Mouse (Mus musculus) neural tube, embryonic 10.5 days (tissue): ENCODE measurements around the gene Asic2.

Experiments
- DNase-seq: peaks from one replicate; pipeline ENCODE4 v3.0.0-alpha.2; 2017; ENCODE audit warnings: low spot score; ENCODE audit errors: extremely low spot score

Gene Asic2

DNA sequence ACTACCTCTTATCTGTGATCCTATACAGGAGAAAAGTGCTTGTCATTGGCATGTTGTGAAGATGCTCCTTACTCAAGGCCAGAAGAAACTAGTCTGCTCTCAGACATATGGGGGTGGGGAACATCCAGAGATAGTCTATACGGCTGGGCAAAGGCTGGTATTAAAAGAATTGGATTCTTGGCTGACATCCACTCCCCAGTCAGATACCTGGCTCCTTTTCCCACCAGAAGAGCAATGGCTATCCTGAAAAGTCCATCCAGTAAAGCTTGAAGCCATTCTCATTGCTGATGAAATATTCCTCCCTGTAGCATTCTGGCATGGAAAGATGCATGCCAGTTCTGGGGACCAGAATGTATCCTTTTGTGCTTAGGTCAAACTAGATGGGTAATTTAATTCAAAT lies 218.2 kb downstream of the Asic2 start:
- no peak for DNase-seq

DNA sequence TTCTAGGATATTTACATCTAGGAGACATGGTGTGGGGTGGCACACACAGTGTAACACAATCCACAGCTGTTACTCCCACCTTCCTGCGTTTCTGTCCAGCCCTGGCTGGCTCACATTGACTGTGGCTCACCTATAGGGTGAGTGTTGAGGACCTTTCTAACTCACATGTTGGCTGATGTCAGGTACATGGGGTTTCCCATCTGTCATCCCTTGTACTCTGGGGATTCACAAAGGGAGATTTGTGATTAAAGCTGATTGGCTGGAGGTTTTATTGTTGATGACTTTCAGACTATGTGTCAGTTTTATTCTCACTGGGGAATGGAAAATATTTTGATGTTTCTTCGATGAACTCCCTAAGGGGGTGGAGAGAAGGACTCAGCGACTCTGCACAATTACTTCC lies 229.3 kb downstream of the Asic2 start:
- no peak for DNase-seq

DNA sequence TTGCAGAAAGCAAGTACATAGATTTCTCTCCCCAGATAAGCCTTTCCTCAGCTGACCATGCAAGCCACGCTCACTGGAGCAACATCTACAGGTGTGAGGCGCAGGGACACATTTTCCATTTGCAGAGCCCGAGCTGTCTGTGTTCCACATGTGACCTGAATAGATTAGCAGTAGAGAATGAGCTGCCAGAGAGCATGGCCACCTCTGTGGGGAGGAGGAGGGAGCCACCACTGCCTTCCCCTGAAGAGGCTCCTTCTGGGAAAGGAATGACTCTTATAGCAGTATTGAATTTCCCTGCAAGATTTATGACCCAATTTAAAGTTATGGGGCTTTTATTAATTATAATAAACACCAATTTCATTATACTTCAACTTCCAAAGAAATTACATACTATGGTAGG lies 230.5 kb downstream of the Asic2 start:
- no peak for DNase-seq

DNA sequence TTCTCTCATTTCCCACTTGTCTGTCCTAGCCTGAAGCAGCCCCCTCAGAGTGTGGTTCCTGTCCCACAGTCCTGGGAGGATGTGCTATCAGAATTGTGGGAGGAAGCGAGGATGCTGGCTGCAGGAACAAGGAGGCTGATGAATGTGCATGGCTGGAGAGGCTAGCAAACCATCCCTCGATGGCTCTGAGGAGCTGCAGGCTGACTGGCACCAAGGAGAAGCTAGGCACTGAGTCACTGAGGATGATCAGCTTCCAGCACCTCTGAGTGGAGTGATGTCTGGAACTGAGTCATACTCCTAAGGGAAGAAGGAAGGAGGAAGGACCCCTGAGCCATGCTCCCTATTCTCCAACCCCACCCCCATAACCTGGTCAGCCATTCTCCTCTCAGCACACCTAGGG lies 246.2 kb downstream of the Asic2 start:
- no peak for DNase-seq

DNA sequence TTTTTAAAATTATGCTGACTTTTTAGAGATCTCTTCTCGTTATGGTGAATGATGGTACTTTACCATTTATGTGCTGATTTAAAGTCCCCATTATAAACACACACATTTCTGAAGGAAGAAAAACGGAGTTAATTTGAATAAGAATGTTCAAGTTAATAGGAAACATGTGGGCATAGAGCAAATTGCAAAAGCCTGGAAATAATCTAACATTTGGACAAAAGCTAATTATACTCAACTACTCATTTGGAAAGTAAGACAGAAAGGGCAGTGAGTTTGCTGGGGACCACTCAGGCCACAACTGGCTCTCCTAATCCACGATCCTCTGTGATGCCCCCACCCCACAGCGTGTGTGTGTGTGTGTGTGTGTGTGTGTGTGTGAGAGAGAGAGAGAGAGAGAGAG lies 253.5 kb downstream of the Asic2 start:
- no peak for DNase-seq

DNA sequence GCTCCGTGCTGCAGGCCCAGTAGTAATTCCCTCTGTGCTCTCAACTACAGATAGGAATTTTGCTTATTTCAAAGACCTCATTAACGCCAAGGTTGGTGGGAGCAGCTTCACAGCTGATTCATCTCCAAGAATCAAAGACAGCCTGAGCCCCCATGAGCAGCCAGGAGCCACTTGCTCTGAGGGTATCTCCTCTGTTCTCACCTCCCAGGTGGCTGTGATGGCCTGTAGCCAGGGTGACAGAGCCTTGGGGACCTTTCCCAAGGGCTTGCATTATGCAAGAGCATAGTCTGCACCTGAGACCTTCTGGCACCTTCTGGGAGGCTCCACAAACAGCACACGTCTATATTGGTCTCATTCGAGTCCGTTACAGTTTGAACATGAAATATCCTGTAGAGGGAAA lies 261.3 kb downstream of the Asic2 start:
- DNase-seq: no peak

DNA sequence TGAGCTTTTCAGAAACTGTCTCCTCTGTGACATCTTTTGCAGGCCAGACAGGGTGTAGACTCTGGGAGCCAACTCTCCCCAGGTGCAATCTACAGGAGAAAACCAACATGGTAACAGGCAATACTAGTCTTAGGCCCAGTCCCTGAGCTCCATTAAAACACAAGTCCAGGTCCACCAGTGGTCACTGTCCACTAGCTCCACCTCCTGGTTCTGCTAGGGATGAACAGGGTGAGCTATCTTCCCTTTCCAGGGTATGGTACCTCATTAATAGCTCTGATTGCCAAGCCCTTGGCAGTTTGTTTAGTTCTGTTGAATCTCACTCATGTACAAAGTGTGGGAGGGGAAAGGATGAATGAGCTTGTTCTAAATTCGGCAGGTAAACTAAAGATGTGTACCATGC lies 270.2 kb downstream of the Asic2 start:
- no peak for DNase-seq

DNA sequence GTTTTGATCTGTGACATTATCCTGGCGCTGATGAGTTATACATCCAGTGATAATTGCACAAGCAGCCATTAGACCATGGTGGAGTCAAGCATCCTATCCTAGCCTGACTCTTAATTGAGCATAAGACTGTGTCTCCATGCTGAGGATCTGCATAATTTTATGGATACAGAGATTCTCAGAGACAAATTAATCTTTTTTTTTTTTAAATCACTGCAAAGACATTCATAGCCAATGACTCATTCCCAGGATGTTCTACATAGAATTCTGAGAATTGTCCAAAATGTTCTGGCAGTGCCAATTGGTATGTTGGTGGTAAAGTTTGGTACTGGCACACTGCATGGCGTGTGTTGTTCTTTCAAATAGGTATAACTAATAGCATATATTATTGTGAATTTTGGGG lies 272.8 kb downstream of the Asic2 start:
- DNase-seq: no peak

DNA sequence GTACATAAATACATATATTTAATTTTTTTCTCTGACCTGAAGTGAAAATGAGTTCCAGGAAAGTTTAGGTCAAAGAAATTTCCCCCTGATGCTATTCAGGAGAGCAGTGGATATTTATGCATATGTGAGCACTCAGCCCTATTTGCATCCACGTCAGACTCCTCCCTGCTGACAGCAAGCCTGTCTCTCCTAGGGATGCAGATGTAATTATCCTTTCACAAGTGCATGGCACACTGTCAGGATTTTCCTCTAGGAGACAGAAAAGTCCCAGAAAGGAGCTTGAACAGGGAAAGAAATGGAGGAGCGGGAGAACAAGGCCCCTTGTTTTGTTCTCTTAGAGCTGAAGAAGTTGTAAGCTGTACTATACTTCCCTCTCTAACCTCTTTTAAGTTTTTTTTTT lies 287.7 kb downstream of the Asic2 start:
- DNase-seq: no peak

DNA sequence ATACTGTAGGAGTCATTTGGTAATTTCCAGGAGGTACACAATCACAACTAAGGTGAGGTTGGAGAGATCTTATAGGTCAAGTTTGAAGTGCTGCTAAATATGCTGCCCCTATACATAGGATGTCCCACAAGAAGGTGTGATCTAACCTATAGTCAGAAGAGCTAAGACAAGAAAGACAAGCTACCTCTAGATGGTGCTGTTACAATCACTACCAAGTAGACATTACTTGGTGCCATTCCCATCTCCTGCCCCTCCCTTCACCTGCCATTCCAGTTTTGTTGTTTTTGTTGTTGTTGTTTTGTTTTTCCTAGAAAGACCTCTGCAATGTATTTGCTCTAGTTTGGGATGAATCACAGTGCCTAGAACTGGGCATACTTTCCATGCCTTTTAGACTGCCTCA lies 296.5 kb downstream of the Asic2 start:
- no peak for DNase-seq

DNA sequence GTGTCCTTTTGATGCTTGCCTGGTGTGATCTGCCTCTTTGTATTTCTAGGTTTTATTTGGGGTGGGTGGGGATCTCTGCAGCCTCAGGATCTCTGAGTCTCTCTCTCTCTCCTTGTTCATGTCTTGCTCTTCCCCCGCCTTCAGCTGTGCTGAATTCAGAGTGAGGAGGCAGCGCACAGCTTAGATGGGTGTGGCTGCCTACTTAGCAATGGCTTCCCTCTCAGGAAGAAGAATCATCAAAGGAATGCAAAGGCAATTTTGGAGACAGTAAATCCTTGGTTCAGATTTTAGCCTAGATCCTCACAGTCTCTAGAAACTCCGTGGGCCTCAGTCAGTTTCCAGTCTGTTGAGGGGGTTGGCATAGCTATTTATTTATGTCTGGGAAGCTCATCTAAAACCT lies 297.8 kb downstream of the Asic2 start:
- no peak for DNase-seq

DNA sequence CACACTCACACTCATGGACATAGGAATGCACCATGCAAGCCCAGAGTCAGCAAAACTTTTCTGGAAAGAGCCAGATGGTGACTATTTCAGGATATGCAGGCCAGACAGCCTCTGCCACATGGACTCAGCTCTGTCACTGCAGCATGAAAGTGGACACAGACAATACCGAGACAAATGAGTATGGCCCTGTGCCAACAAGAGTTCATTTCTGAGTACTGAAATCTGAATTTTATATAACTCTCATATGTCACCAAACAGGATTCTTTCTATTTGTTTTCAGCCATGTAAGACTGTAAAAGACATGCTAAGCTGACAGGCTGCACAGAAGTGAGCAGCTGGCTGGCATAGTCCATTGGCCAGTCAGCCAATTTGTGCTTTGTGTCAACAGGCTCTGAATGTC lies 309.4 kb downstream of the Asic2 start:
- no peak for DNase-seq

DNA sequence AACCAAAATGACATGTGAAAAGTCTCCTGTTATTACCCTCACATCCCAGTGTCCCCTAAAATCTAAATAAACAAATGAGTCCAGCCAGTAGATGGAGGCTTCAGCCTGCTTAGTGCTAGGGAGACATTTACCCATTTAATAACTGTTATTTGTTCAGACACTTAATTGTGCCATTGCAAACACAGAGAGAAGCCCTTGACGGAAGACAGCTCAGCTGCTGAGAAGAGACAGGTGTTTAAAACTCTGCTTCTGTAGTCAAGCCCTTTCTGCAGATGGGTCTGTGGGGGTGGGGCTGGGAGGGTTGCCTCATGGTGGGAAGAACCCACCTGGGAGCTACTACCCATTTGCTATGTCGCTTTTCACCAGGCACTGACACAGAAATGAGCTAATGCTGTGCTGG lies 311.1 kb downstream of the Asic2 start:
- DNase-seq: no peak

DNA sequence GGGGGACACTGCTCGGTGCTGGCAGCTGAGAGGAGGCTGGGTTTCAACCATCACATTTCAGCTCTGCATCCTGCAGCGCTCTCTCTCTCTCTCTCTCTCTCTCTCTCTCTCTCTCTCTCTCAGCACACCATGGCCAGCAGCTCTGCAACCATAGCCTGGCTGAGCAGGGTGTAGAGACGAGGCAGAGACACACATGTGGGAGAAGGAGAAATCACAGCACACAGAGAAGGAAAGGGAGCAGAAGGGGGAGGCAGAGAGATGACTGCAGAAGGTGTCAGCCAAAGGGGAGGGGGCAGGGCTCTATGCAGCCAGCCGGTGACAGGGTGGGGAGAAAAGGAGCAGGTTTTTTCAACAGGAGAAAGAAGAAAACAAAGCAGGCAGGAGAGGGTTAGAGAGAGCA lies 320.4 kb downstream of the Asic2 start:
- DNase-seq: no peak

DNA sequence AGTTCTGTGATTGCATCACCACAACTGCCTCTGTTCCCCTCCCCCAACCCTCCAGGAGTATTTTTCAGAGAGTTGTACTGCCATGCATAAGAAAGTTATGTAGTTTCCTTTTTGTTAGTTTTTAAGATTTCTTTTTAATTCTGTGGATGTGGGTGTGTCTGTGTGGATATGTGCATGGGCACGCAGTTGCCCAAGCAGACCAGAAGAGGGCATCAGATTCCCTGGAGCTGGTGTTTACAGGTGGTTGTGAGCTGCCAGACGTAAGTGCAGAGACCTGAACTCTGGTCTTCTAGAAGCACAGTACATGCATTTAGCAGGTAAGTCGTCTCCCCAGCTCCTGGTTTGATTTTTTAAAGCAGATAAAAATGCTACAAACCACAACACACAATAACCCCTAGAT lies 322.7 kb downstream of the Asic2 start:
- no peak for DNase-seq

DNA sequence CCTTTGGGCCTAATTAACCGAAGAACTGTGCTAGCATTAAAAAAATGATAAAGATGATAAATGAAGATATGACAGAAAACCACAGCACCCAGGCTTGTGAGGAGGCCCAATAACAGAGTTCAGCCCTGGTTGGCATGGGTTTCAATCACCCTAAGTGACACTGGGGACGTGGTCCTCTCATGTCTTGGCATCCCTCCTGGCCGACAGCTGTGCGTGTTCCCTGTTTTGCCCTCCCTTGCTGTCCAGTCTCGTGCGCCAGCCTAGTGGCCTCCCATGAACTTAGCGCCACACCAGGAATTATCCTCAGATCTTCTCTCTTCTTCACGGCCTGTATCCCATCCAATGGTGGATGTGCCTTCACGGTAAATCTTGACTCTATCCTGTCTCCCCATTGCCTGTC lies 331.9 kb downstream of the Asic2 start:
- no peak for DNase-seq

DNA sequence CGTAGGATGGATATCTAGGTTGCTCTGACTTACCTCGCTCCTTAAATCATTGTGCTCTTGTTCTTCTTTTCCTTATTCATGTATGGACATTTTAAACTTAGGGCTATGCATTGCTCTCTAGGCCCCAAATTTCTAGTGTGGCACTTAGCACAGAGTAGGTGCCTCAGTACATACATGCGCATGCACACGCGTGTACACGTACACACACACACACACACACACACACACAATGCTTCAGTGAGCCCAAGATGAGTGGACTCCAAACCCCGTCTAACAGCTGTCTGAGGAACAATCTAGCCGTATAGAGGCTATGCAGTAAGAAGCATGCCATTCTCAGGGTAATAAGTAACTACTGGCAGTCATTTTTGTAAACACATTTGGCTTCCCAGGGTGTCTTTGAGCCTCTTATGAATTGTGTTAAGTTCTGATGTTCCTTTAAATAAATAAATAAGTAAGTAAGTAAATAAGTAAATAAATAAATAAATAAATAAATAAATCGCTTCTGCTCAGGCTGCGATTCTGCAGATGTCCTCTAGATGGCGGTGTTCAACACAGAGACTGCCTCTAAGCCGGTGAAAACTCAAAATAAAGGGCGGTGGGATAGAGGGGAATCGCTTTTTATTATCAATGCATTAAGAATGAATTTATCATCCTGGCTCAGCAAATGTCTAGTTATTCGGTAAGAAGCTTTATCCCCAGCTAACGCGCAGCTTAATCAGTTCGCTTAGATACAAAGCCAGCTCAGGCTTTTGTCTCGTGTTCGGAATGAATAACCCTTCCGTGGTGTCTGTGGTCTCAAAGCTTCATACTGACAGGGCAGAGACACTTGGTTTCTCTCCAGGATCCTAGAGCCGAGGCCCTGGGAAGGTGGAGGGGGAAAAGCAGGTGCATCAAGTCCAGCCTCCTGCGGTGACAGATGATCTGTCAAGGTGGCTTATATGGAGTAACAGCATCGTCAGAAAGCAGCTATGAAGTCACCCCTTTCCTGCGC lies 333.6 kb downstream of the Asic2 start:
- DNase-seq: peak; percentile 52

DNA sequence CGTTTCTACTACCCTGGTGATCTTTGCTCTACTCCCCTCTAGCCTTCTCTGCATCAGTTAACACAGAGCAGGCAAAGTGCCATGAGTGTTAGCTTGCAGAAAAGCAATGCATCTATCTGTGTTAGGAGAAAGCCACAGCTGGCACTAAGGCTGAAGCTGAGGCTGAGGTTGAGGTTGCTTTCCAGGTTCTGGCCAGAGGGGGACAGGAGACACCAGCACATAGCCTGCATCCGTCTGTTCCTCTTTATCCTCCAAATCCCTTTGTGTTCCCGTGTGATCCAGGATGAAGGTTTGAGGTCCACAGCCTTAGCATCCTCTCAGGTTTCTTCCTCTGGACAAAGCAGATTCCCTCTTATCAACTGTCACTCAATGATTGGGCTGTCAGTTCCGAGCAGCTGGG lies 343.1 kb downstream of the Asic2 start:
- DNase-seq: no peak

DNA sequence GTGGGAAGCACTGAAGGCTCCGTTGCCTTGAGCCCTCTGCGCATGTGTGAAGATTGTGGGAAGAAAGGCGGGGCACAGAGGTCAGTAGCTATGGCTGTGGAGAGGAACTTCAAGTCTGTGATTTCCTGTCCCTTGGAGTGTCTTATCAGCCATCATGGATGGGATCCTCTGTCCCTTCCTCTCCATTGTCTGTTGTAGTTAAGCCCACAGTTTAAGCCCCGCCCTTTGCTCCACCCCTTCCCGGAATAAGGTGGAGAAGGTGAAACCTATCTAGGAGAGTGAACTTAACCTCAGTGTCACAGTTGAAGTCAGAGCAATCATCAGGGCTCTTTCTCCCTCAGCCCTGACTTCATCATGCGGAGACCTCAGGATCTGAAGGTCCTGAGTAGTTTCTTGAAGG lies 347.7 kb downstream of the Asic2 start:
- DNase-seq: no peak

DNA sequence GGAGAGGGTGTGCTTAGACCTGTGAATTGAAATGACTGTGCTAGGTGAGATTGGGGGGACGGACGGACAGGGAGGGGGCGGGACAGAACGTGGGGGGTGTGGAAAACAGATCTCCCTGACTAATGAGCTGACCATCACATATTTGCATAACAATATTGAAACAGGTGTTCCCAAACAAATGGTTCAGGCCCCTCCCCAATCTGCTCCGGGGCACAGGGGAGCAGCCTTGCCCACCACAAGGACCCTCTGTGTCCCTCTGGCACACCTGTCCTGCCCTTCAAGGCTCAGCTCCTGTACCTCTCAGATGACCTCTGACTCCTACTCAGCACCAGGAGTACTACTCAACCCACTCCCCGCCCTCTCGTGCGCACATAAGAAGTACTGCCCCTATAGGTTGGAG lies 351.8 kb downstream of the Asic2 start:
- DNase-seq: no peak

DNA sequence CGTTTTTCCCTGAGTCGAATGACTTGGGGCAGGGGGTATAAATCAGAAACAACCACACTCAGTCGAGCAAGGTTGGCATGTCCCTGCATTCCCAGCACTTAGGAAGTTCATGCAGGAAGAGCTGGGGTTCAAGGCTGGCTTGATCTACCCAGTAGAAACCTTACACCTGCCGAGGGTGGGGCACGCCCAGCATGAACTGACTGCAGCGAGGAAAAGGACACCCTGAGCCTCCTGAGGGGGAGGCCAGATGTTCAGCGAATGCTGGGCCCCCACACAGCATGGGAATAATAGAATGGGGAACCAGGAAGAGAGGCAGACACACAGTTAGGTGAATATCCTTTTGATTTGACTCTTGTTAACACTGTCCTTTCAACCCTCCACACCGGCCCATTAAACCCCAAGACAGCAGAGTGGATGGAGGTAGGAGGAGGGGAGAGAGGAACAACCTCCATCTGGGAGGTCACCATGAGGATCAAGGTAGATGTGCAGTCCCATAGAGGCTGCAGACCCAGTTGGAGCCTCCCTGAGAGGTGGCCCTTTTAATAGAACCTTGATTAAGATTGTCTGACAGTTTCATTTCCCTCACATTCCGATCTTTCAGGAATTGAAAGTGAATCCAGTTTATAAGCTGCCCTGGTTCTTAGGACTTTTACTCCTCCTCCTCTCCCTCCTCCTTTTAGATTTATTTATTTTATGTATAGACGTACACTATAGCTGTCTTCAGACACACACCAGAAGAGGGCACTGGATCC lies 354.2 kb downstream of the Asic2 start:
- DNase-seq: no peak

DNA sequence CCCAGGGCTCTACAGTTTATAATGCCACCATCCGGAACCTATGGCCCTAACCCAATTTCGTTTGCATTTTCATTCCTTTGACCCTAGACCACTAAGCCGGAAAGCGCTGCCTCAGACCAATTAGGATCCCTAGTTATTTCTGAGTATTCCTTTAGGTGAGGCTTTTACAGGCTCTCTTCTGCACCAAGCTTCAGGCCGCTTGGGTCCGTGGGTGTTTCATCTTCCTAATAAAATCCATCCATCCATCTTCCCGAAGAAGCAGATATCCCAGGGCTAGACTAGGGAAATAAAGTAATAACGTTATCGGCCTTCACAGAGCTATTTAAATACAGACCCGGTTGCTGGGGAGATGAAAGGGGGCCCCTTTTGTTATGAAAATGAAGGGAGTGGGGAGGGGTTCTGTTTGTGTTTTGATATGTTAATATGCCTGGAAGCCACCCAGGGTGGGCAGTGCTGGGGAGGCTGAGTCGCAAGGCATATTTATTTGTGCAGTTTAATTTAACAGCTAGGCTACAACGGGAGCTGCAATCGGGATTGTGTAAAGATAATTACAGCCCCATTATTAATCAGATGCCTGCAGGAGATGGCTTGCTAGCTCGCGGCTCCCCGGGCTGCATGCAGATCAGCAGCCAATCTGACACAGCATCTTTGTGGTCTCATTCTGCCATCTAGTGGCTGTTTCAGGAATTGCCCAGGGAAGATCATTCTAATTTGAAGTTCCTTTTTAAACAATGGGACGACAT lies 355.3 kb downstream of the Asic2 start:
- DNase-seq: peak; percentile 89
